Mouse (Mus musculus): Measurements from ENCODE around the gene Asb14.

DNA sequence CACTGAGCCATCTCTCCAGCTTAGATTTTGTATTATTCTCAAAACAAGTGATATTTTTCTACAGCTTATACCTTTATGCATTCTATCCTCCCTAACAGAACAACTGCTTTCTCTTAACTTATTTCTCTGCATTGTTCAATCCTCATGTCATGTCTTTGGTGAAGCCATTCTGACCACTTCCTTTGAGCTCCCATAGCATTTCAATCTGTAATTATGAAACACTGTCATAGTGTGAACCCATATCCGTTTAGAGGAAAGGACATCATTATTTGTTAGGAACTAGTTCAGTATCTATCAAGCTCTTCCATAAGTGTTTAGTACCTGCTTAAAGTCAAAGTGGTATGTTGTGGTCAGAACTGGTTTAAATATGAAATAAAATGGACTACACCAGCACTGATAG, 66.2 kb downstream of the Asb14 start:
- no peak for TF ChIP-seq FLI1 (IDR thresholded peaks at IDR 0.05; ENCODE audit: low read length)
- TF ChIP-seq GATA1 (IDR thresholded peaks at IDR 0.05; ENCODE audit: borderline replicate concordance, low read length): no peak
